Mouse (Mus musculus) kidney, adult 2 months (tissue): ENCODE measurements around the gene Vma21-ps.

ENCODE experiments used
- CTCF ChIP-seq: fragments of 200-500 bp; conservative IDR thresholded peaks from 2 replicates; pipeline ENCODE4 v1.5.1; 2011; ENCODE audit warnings: low read depth, mild to moderate bottlenecking, control low read depth, low read length, moderate library complexity, mixed read lengths; ENCODE audit not compliant: insufficient read depth, insufficient read length
- POLR2A ChIP-seq: fragments of 200-500 bp; IDR thresholded peaks from one replicate; pipeline ENCODE4 v1.6.1; 2011; ENCODE audit warnings: low read depth, low read length, control low read depth

DNA sequence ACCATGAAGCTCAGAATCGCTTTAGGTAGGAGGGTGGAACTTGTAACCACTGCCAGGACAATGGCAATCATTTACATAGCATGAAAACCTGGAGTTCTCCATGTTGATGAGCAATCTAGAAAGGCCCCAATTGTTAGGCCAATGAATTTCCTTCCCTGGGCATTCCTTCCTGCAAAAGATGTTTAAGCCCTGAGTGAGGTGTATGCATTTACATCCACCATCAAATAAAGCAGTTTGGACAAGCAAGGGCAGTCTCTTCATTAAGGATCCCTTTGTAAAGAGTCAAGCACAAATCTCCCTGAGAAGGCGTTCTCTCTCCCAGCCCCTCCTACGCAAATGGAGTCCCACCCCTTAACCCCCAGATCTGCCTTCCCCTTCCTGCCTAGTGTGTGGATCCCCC is 46.0 kb upstream of the Vma21-ps start:
- no peak for TF ChIP-seq POLR2A
- TF ChIP-seq CTCF: no peak
